8 mouse cellular contexts compared by ENCODE assay signal in the genomic region with DNA sequence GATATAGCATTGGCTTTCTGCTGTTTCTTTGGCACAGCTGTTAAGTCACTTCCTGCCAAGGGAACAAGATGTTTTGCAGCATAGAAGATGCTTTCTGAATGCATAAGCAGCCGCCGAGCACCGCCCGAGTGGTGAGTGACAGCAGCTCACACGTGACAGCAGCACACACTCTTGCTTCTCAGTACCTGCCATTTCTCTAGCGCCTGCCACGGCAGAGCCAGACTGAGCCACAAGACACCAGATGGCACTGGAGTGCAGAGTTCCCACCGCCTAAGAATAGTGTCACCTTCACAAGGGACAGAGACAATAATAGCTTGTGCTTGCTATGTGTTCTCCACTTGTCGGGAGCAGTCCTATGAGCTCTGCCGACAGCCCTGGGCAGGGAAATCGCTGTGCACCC. TPM values are rescaled to one million over a fixed set of nuclear protein-coding genes. Genes with fewer than 3 reads are reported as not detected.
DNase-seq lines count a peak whose midpoint lies in the region; ATAC-seq lines count a peak whose summit lies in the region.

No protein-coding gene starts in this region.

- no peak overlapping the region for H3K4me3 ChIP-seq in embryonic facial prominence, embryonic 15.5 days (replicated peaks)
- H3K4me3 ChIP-seq in midbrain, embryonic 16.5 days (ENCODE audit: low read depth, low read length) = no peak overlapping the region

- H3K4me2 ChIP-seq in embryonic facial prominence, embryonic 15.5 days (replicated peaks) = no peak overlapping the region
- no peak overlapping the region for H3K4me2 ChIP-seq in midbrain, embryonic 16.5 days (ENCODE audit: low read length)

- 35% methylated on average over 11 of the region's 11 CpGs for WGBS in embryonic facial prominence, embryonic 15.5 days
- 23% methylated on average over 11 of the region's 11 CpGs for WGBS in midbrain, embryonic 16.5 days

- H3K9ac ChIP-seq in embryonic facial prominence, embryonic 15.5 days = no peak overlapping the region
- no peak overlapping the region for H3K9ac ChIP-seq in midbrain, embryonic 16.5 days (ENCODE audit: low read depth, low read length)

- H3K27me3 ChIP-seq in embryonic facial prominence, embryonic 15.5 days = no peaks in the 10 kb centered on the region
- no peaks in the 10 kb centered on the region for H3K27me3 ChIP-seq in midbrain, embryonic 16.5 days (ENCODE audit: control insufficient read depth, insufficient read depth, low read depth, low read length)

- H3K4me1 ChIP-seq in embryonic facial prominence, embryonic 15.5 days = no peaks in the 10 kb centered on the region
- H3K4me1 ChIP-seq in midbrain, embryonic 16.5 days (ENCODE audit: control insufficient read depth, insufficient read depth, low read length) = peaks cover 8% of the 10 kb centered on the region; the same call in 1 of the 2 replicates

- 0 out of 2 replicates have a peak, but pooled peaks have one; percentile 39 for ATAC-seq in embryonic facial prominence, embryonic 15.5 days (ENCODE audit: insufficient number of reproducible peaks, low FRiP score, low TSS enrichment, low read depth)
- peak; percentile 98 for ATAC-seq in midbrain, embryonic 16.5 days

- no peak overlapping the region for H3K27ac ChIP-seq in embryonic facial prominence, embryonic 15.5 days (replicated peaks)
- peak overlapping the region; percentile 46 for H3K27ac ChIP-seq in midbrain, embryonic 16.5 days (ENCODE audit: low read length)

- no peaks in the 10 kb centered on the region for H3K36me3 ChIP-seq in embryonic facial prominence, embryonic 15.5 days
- no peaks in the 10 kb centered on the region for H3K36me3 ChIP-seq in midbrain, embryonic 16.5 days (ENCODE audit: control insufficient read depth, insufficient read depth, low read length)

- H3K9me3 ChIP-seq in embryonic facial prominence, embryonic 15.5 days (replicated peaks) = no peaks in the 10 kb centered on the region
- H3K9me3 ChIP-seq in midbrain, embryonic 16.5 days (replicated peaks; ENCODE audit: control insufficient read depth, low read length, poor library complexity, severe bottlenecking) = no peaks in the 10 kb centered on the region

- peak; percentile 23 for DNase-seq in thymus, postnatal 0 days (ENCODE audit: low spot score)
- DNase-seq in thymus, postnatal 36 days = no peak
- DNase-seq in heart, postnatal 4 days = peak; percentile 63
- no peak for DNase-seq in spleen, postnatal 36 days (ENCODE audit: low spot score in 2 of 2)
- no peak for DNase-seq in ovary, postnatal 14 days (ENCODE audit: low spot score)
- no peak for DNase-seq in adipocyte (ENCODE audit: low spot score)

RNA-seq across cellular contexts. Expression of gene Kcnc4, which starts 23.9 kb away (rescaled TPM):
- not detected in 2 replicates for polyA plus RNA-seq in thymus, postnatal 0 days (2015; fragmentation: Nextera tagmentation; extraction: Ambion mirVana)
- 0.53 and 0.76 TPM in 2 replicates for polyA plus RNA-seq in embryonic facial prominence, embryonic 15.5 days (2015; fragmentation: Nextera tagmentation; extraction: Ambion mirVana)
- under 1 TPM; 0.21 to 0.61 TPM for total RNA-seq in heart, postnatal 4 days (2021)
- polyA plus RNA-seq in midbrain, embryonic 16.5 days (2015; fragmentation: Nextera tagmentation; extraction: Ambion mirVana) = 5.8 and 8.8 TPM in 2 replicates

RNA-seq across cellular contexts. Expression of gene Slc6a17, which starts 34.5 kb away (rescaled TPM):
- 0.17 and 0.33 TPM in 2 replicates for polyA plus RNA-seq in thymus, postnatal 0 days (2015; fragmentation: Nextera tagmentation; extraction: Ambion mirVana)
- 6.7 and 8.0 TPM in 2 replicates for polyA plus RNA-seq in embryonic facial prominence, embryonic 15.5 days (2015; fragmentation: Nextera tagmentation; extraction: Ambion mirVana)
- total RNA-seq in heart, postnatal 4 days (2021) = 1 to 10 TPM; 4.7 to 5.2 TPM
- polyA plus RNA-seq in midbrain, embryonic 16.5 days (2015; fragmentation: Nextera tagmentation; extraction: Ambion mirVana) = 17.5 and 23.3 TPM in 2 replicates

Comparison
In these comparisons a context has a peak if more than half of its experiments do, and no peak if none do; other contexts are left out.
1. DNase-seq: peak in thymus, postnatal 0 days (single experiment) and heart, postnatal 4 days (single experiment); none in thymus, postnatal 36 days (0 of 2), spleen, postnatal 36 days (0 of 2), ovary, postnatal 14 days (single experiment) and adipocyte (single experiment).